Mouse (Mus musculus) heart, adult 2 months (tissue): ENCODE measurements around the gene Mogat1.

Source experiments
- EP300 ChIP-seq: fragments of 200-500 bp; IDR thresholded peaks from 2 replicates; pipeline ENCODE4 v1.6.1; 2011; ENCODE audit warnings: low read depth, low read length, control low read depth; ENCODE audit not compliant: insufficient read depth
- POLR2A ChIP-seq: fragments of 200-500 bp; IDR thresholded peaks from 2 replicates; pipeline ENCODE4 v1.6.1; 2011; ENCODE audit warnings: mild to moderate bottlenecking, low read depth, low read length, control low read depth; ENCODE audit not compliant: insufficient read depth

- TF ChIP-seq POLR2A, result no peak
- TF ChIP-seq EP300, result no peak
Measured at GRCm38 (mm10) chr1:78539166-78539565, 28.4 kb downstream of the Mogat1 start.
